Mouse (Mus musculus) hindbrain, embryonic 16.5 days (tissue): ENCODE results near the gene Mpzl2. TPM values are rescaled to one million over a fixed set of nuclear protein-coding genes. Genes with fewer than 3 reads are reported as not detected.
A peak's percentile ranks its signal among the peaks of the same experiment; 100 is the strongest.

Experiments
- ATAC-seq: fragments of 200-750 bp; cut with Nextera tagmentation; 2 replicates; pipeline ENCODE4 v1.8.0; 2017; ENCODE audit warnings: moderate TSS enrichment, moderate library complexity
- H3K27ac ChIP-seq: fragments of 300-500 bp; sonication (generic); 2 replicates; pipeline ENCODE4 v1.5.1; 2014; ENCODE audit warnings: low read depth, mild to moderate bottlenecking, control low read depth, low read length, moderate library complexity
- H3K27me3 ChIP-seq: fragments of 300-500 bp; sonication (generic); replicated peaks from 2 replicates; pipeline ENCODE4 v1.6.1; 2014; ENCODE audit warnings: low read length; ENCODE audit not compliant: control insufficient read depth, insufficient read depth
- H3K36me3 ChIP-seq: fragments of 300-500 bp; sonication (generic); 2 replicates; pipeline ENCODE4 v1.6.1; 2014; ENCODE audit warnings: mild to moderate bottlenecking, low read length, moderate library complexity, mixed read lengths; ENCODE audit not compliant: control insufficient read depth, insufficient read depth
- H3K4me1 ChIP-seq: fragments of 300-500 bp; sonication (generic); 2 replicates; pipeline ENCODE4 v1.6.1; 2014; ENCODE audit warnings: low read depth, low read length; ENCODE audit not compliant: control insufficient read depth, insufficient read depth
- H3K4me2 ChIP-seq: fragments of 300-500 bp; sonication (generic); 2 replicates; pipeline ENCODE4 v1.6.1; 2014; ENCODE audit warnings: mild to moderate bottlenecking, low read length, control low read depth, moderate library complexity
- H3K4me3 ChIP-seq: fragments of 300-500 bp; sonication (generic); 2 replicates; pipeline ENCODE4 v1.5.1; 2014; ENCODE audit warnings: mild to moderate bottlenecking, low read length, control low read depth, moderate library complexity
- H3K9ac ChIP-seq: fragments of 300-500 bp; sonication (generic); 2 replicates; pipeline ENCODE4 v1.6.1; 2014; ENCODE audit warnings: low read depth, mild to moderate bottlenecking, control low read depth, low read length, moderate library complexity
- H3K9me3 ChIP-seq: fragments of 300-500 bp; sonication (generic); 2 replicates; pipeline ENCODE4 v1.6.1; 2014; ENCODE audit warnings: mild to moderate bottlenecking, low read length, moderate library complexity; ENCODE audit not compliant: control insufficient read depth
- WGBS: fragments of 180-500 bp; shearing (Covaris S2); extraction: QIAGEN DNeasy Blood & Tissue Kit; methylation state at CpG from one replicate; pipeline ENCODE4 v1.1.7; 2014; 5-methylcytosine and 5-hydroxymethylcytosine counted together
- polyA plus RNA-seq: library from polyadenylated mRNA; unstranded; fragments of >200 nt; fragmentation: Nextera tagmentation; extraction: Ambion mirVana; gene quantifications from 2 replicates; pipeline ENCODE4 v1.2.1, GENCODE M21; 2015

Gene Mpzl2
- polyA plus RNA-seq: 2.5 and 3.0 TPM in 2 replicates

- 62% methylated on average over 5 of the region's 5 CpGs for WGBS
- Histone ChIP-seq H3K36me3 (no peaks in the 10 kb centered on the region), H3K4me2 (peak within 1 kb of the TSS; percentile 37), H3K27me3 (peaks cover 41% of the 10 kb centered on the region), H3K9ac (no peak within 1 kb of the TSS), H3K27ac (no peak within 1 kb of the TSS), H3K9me3 (no peaks in the 10 kb centered on the region), H3K4me1 (no peaks in the 10 kb centered on the region), H3K4me3 (no peak within 1 kb of the TSS)
- no peak for ATAC-seq
These were observed at the start of gene Mpzl2 for GRCm38 (mm10) chr9:45039499-45039898. Mpzl2 (plus strand) TSS chr9:45039799.

- H3K4me1 ChIP-seq: no peaks in the 10 kb centered on the region
- no peak overlapping the region for H3K27ac ChIP-seq
- no peak overlapping the region for H3K4me3 ChIP-seq
- 88% methylated on average over 2 of the region's 2 CpGs for WGBS
- no peak overlapping the region for H3K9ac ChIP-seq
- H3K27me3 ChIP-seq: no peaks in the 10 kb centered on the region
- ATAC-seq: no peak
- no peak overlapping the region for H3K4me2 ChIP-seq
- H3K9me3 ChIP-seq: no peaks in the 10 kb centered on the region
- H3K36me3 ChIP-seq: no peaks in the 10 kb centered on the region
These were observed 47.8 kb upstream of the Mpzl2 start for GRCm38 (mm10) chr9:44991821-44992220.

- no peaks in the 10 kb centered on the region for H3K36me3 ChIP-seq
- H3K9me3 ChIP-seq: no peaks in the 10 kb centered on the region
- ATAC-seq: no peak
- no peaks in the 10 kb centered on the region for H3K27me3 ChIP-seq
- H3K4me3 ChIP-seq: no peak overlapping the region
- H3K4me1 ChIP-seq: no peaks in the 10 kb centered on the region
- no peak overlapping the region for H3K9ac ChIP-seq
- no peak overlapping the region for H3K4me2 ChIP-seq
- H3K27ac ChIP-seq: no peak overlapping the region
These were observed 47.3 kb upstream of the Mpzl2 start for GRCm38 (mm10) chr9:44992271-44992670.

DNA sequence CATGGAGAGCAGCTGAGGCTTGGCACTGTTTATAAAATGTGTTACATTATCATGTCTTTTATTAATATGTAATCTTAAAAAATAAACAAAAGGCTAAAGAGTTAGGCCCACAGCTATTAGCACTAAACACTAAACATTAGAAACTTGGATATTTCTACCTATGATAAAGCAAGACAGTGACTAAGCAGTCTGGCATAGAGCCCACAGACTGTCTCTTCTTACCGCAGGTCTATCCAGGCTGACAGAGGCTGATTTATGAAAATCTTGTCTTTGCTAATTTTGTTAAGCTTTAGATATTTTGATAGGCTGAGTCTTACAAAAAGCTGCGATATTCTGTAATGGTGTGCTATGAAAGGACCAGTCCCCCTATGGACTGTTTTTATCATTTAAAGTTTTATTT, 46.3 kb upstream of the Mpzl2 start:
- Histone ChIP-seq H3K9ac (no peak overlapping the region), H3K4me2 (no peak overlapping the region), H3K27me3 (no peaks in the 10 kb centered on the region), H3K27ac (no peak overlapping the region), H3K9me3 (no peaks in the 10 kb centered on the region), H3K4me1 (no peaks in the 10 kb centered on the region), H3K36me3 (no peaks in the 10 kb centered on the region), H3K4me3 (no peak overlapping the region)
- ATAC-seq: no peak
- WGBS: 88% methylated on average over 2 of the region's 2 CpGs

GRCm38 (mm10) chr9:44994962-44995361, 44.6 kb upstream of the Mpzl2 start:
- Histone ChIP-seq H3K4me3 (no peak overlapping the region), H3K4me1 (no peaks in the 10 kb centered on the region), H3K9me3 (no peaks in the 10 kb centered on the region), H3K36me3 (no peaks in the 10 kb centered on the region), H3K4me2 (no peak overlapping the region), H3K27me3 (no peaks in the 10 kb centered on the region), H3K27ac (no peak overlapping the region), H3K9ac (no peak overlapping the region)
- WGBS: 77% methylated on average over 4 of the region's 4 CpGs
- ATAC-seq: no peak

GRCm38 (mm10) chr9:44996590-44996989, 43.0 kb upstream of the Mpzl2 start:
- ATAC-seq: no peak
- H3K9ac ChIP-seq: no peak overlapping the region

DNA sequence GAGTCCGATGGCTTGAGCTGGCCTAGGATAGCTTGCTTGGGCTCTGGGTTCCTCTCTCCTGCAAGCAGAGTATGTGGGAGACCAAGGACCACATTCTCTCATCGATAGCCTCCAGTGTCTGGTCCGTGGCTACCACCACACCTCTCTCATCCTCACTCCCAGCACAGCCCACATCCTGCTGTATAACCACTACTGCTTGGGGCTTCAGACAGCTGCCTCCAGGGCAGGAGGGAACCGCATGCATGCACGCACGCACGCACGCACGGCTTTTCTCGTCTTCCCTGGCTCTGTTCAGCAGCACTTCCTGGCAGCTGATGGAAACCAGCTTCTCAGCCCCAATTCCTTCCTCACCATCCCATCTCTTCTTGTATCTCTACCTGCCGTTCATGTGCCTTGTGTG, 41.5 kb upstream of the Mpzl2 start:
- no peaks in the 10 kb centered on the region for H3K4me1 ChIP-seq
- H3K36me3 ChIP-seq: no peaks in the 10 kb centered on the region
- H3K4me2 ChIP-seq: no peak overlapping the region
- WGBS: 80% methylated on average over 11 of the region's 11 CpGs
- H3K9me3 ChIP-seq: no peaks in the 10 kb centered on the region
- H3K27ac ChIP-seq: no peak overlapping the region
- H3K9ac ChIP-seq: no peak overlapping the region
- no peak for ATAC-seq
- no peaks in the 10 kb centered on the region for H3K27me3 ChIP-seq
- no peak overlapping the region for H3K4me3 ChIP-seq

More at GRCm38 (mm10) chr9:44996590-44996989, 43.0 kb upstream of the Mpzl2 start:
- Histone ChIP-seq H3K9me3 (no peaks in the 10 kb centered on the region), H3K27ac (no peak overlapping the region), H3K4me3 (no peak overlapping the region), H3K36me3 (no peaks in the 10 kb centered on the region), H3K4me1 (no peaks in the 10 kb centered on the region), H3K4me2 (no peak overlapping the region), H3K27me3 (no peaks in the 10 kb centered on the region)
- WGBS: 95% methylated on average over 7 of the region's 7 CpGs

DNA sequence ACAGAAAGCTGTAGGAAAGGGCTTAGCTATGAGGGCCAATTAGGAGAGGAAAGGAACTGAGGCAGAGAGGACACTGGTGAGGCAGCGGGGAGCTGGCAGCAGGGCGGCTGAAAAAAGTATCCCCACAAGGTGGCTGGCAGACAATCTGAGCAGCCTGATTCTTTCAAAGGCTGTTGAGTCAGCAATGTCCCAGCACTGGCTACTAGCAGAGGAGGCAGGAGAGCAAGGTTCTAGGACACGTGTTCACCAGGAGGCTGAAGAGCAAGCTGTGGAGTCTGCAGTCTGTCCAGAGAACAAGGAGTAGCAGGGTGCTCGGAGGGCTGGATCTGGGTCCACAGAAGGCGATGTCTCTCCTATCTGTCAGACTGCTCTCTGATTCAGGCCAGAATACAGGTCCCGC, 40.4 kb upstream of the Mpzl2 start:
- 55% methylated on average over 6 of the region's 6 CpGs for whole genome bisulfite sequencing
- Histone ChIP-seq H3K27me3 (no peaks in the 10 kb centered on the region), H3K36me3 (no peaks in the 10 kb centered on the region), H3K4me2 (no peak overlapping the region), H3K9ac (0 out of 2 replicates have a peak overlapping the region, but pooled peaks have one; percentile 11), H3K27ac (no peak overlapping the region), H3K9me3 (no peaks in the 10 kb centered on the region), H3K4me1 (no peaks in the 10 kb centered on the region), H3K4me3 (no peak overlapping the region)
- ATAC-seq: no peak

GRCm38 (mm10) chr9:44999776-45000175, 39.8 kb upstream of the Mpzl2 start:
- no peak overlapping the region for H3K4me2 ChIP-seq
- no peaks in the 10 kb centered on the region for H3K27me3 ChIP-seq
- no peak overlapping the region for H3K9ac ChIP-seq
- no peak overlapping the region for H3K4me3 ChIP-seq
- ATAC-seq: no peak
- no peaks in the 10 kb centered on the region for H3K9me3 ChIP-seq
- no peaks in the 10 kb centered on the region for H3K4me1 ChIP-seq
- H3K27ac ChIP-seq: no peak overlapping the region
- no peaks in the 10 kb centered on the region for H3K36me3 ChIP-seq
- WGBS: 74% methylated on average over 5 of the region's 5 CpGs

DNA sequence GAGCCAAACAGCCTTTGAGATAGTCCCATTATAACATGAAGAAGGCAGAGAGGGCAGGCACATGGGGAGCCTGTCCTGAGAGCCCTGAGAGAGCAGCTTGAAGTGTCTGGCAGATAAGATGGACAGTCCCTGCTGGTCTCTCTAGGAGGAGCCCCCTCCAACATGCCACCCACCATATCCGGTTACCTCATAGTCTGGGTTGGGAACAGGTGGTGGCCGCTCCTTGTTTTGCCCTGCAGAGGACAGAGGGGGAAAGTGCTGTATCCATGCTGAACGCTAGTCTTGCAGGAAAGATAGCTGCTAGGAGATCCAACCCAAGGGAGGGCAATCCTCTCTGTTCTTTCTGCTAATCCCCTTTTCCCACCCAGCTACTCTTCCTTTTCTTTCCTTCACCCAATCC, 39.4 kb upstream of the Mpzl2 start:
- H3K4me3 ChIP-seq: no peak overlapping the region
- no peaks in the 10 kb centered on the region for H3K36me3 ChIP-seq
- no peak for ATAC-seq
- no peak overlapping the region for H3K9ac ChIP-seq
- no peaks in the 10 kb centered on the region for H3K27me3 ChIP-seq
- H3K4me2 ChIP-seq: no peak overlapping the region
- no peak overlapping the region for H3K27ac ChIP-seq
- H3K4me1 ChIP-seq: no peaks in the 10 kb centered on the region
- H3K9me3 ChIP-seq: no peaks in the 10 kb centered on the region
- WGBS: 63% methylated on average over 3 of the region's 3 CpGs
